Mouse (Mus musculus) limb, embryonic 13.5 days (tissue): ENCODE measurements around the gene Fut7. TPM values are rescaled to one million over a fixed set of nuclear protein-coding genes. Genes with fewer than 3 reads are reported as not detected.
A peak's percentile ranks its signal among the peaks of the same experiment; 100 is the strongest.
"Not testable (repeated sequence)": the region's sequence is repeated elsewhere in the genome, so short reads cannot be mapped to it uniquely, and the experiment has no call there.

ENCODE experiments used
- ATAC-seq: fragments of 200-750 bp; cut with Nextera tagmentation; 2 replicates; pipeline ENCODE4 v1.8.0; 2017; ENCODE audit warnings: low read depth, moderate number of reproducible peaks, moderate TSS enrichment; ENCODE audit not compliant: low FRiP score
- H3K27ac ChIP-seq: fragments of 300-500 bp; sonication (generic); 2 replicates; pipeline ENCODE4 v1.5.1; 2015; ENCODE audit warnings: inconsistent platforms, mild to moderate bottlenecking, moderate library complexity
- H3K27me3 ChIP-seq: fragments of 300-500 bp; sonication (generic); 2 replicates; pipeline ENCODE4 v1.6.1; 2015; ENCODE audit warnings: mild to moderate bottlenecking, inconsistent platforms
- H3K36me3 ChIP-seq: fragments of 300-500 bp; sonication (generic); 2 replicates; pipeline ENCODE4 v1.6.1; 2015; ENCODE audit warnings: inconsistent platforms, mild to moderate bottlenecking, moderate library complexity
- H3K4me1 ChIP-seq: fragments of 300-500 bp; sonication (generic); 2 replicates; pipeline ENCODE4 v1.6.1; 2015; ENCODE audit warnings: inconsistent platforms
- H3K4me2 ChIP-seq: fragments of 300-500 bp; sonication (generic); replicated peaks from 2 replicates; pipeline ENCODE4 v1.6.1; 2015; ENCODE audit warnings: inconsistent platforms, mild to moderate bottlenecking, moderate library complexity
- H3K4me3 ChIP-seq: fragments of 300-500 bp; sonication (generic); 2 replicates; pipeline ENCODE4 v1.5.1; 2015; ENCODE audit warnings: moderate library complexity, mild to moderate bottlenecking, inconsistent platforms
- H3K9ac ChIP-seq: fragments of 300-500 bp; sonication (generic); 2 replicates; pipeline ENCODE4 v1.6.1; 2015; ENCODE audit warnings: mild to moderate bottlenecking, inconsistent platforms
- H3K9me3 ChIP-seq: fragments of 300-500 bp; sonication (generic); 2 replicates; pipeline ENCODE4 v1.6.1; 2016; ENCODE audit warnings: inconsistent platforms
- WGBS: fragments of 180-500 bp; shearing (Covaris S2); methylation state at CpG from one replicate; pipeline ENCODE4 v1.1.7; 2015; 5-methylcytosine and 5-hydroxymethylcytosine counted together
- polyA plus RNA-seq: library from polyadenylated mRNA; unstranded; fragments of >200 nt; fragmentation: Nextera tagmentation; extraction: Ambion mirVana; gene quantifications from 2 replicates; pipeline ENCODE4 v1.2.1, GENCODE M21; 2015

Gene Fut7
- polyA plus RNA-seq, 1 experiment from 2014 or later, result 0.06 TPM

- no peaks in the 10 kb centered on the region for H3K9me3 ChIP-seq
- H3K27ac ChIP-seq, result no peak overlapping the region
- H3K4me3 ChIP-seq, result no peak overlapping the region; the same call in 1 of the 2 replicates
- 27% methylated on average over 16 of the region's 16 CpGs for whole genome bisulfite sequencing
- peaks cover 100% of the 10 kb centered on the region for H3K27me3 ChIP-seq
- peak overlapping the region; percentile 23; the same call in 1 of the 2 replicates for H3K4me2 ChIP-seq
- H3K4me1 ChIP-seq, result peaks cover 15% of the 10 kb centered on the region
- no peak overlapping the region for H3K9ac ChIP-seq
- no peaks in the 10 kb centered on the region for H3K36me3 ChIP-seq
- no peak for ATAC-seq
Observed at GRCm38 (mm10) chr2:25400291-25400690, 22.8 kb upstream of the Fut7 start.

GRCm38 (mm10) chr2:25400764-25401163 lies 22.3 kb upstream of the Fut7 start:
- Histone ChIP-seq H3K9me3 (no peaks in the 10 kb centered on the region), H3K27me3 (peaks cover 100% of the 10 kb centered on the region), H3K4me3 (no peak overlapping the region; the same call in 1 of the 2 replicates), H3K27ac (no peak overlapping the region), H3K36me3 (no peaks in the 10 kb centered on the region), H3K9ac (no peak overlapping the region), H3K4me1 (peaks cover 12% of the 10 kb centered on the region), H3K4me2 (peak overlapping the region; percentile 23; the same call in 1 of the 2 replicates)
- WGBS, result 4% methylated on average over 17 of the region's 17 CpGs
- ATAC-seq, result no peak

GRCm38 (mm10) chr2:25402377-25402971 lies 20.6 kb upstream of the Fut7 start:
- Histone ChIP-seq H3K36me3 (no peaks in the 10 kb centered on the region), H3K4me2 (peak overlapping the region; percentile 73), H3K27me3 (peaks cover 100% of the 10 kb centered on the region), H3K4me1 (peaks cover 7% of the 10 kb centered on the region; the same call in 1 of the 2 replicates), H3K27ac (no peak overlapping the region), H3K4me3 (peak overlapping the region; percentile 58), H3K9ac (peak overlapping the region; percentile 68; the same call in 1 of the 2 replicates), H3K9me3 (no peaks in the 10 kb centered on the region)
- ATAC-seq, result no peak
- WGBS, result 2% methylated on average over 13 of the region's 13 CpGs

GRCm38 (mm10) chr2:25402972-25403601 lies 20.0 kb upstream of the Fut7 start:
- Histone ChIP-seq H3K9ac (peak overlapping the region; percentile 68), H3K9me3 (no peaks in the 10 kb centered on the region), H3K4me1 (peaks cover 7% of the 10 kb centered on the region; the same call in 1 of the 2 replicates), H3K36me3 (no peaks in the 10 kb centered on the region), H3K4me2 (peak overlapping the region; percentile 73), H3K4me3 (peak overlapping the region; percentile 58), H3K27me3 (peaks cover 100% of the 10 kb centered on the region), H3K27ac (no peak overlapping the region)
- ATAC-seq, result peak; percentile 33; the same call in 1 of the 2 replicates
- 1% methylated on average over 54 of the region's 54 CpGs for WGBS

- Histone ChIP-seq H3K27ac (no peak overlapping the region), H3K4me1 (peaks cover 7% of the 10 kb centered on the region; the same call in 1 of the 2 replicates), H3K4me3 (peak overlapping the region; percentile 58)
Observed at GRCm38 (mm10) chr2:25403994-25404393, 19.1 kb upstream of the Fut7 start.

GRCm38 (mm10) chr2:25408908-25409307 lies 14.2 kb upstream of the Fut7 start:
- Histone ChIP-seq H3K27ac (no peak overlapping the region), H3K9me3 (no peaks in the 10 kb centered on the region), H3K4me2 (no peak overlapping the region), H3K4me1 (no peaks in the 10 kb centered on the region), H3K27me3 (peaks cover 53% of the 10 kb centered on the region), H3K36me3 (no peaks in the 10 kb centered on the region), H3K9ac (no peak overlapping the region), H3K4me3 (no peak overlapping the region)
- ATAC-seq, result no peak
- WGBS, result 81% methylated on average over 10 of the region's 10 CpGs

More at GRCm38 (mm10) chr2:25403994-25404393, 19.1 kb upstream of the Fut7 start:
- WGBS, result 76% methylated on average over 4 of the region's 4 CpGs
- no peaks in the 10 kb centered on the region for H3K36me3 ChIP-seq
- H3K9ac ChIP-seq, result no peak overlapping the region
- H3K27me3 ChIP-seq, result peaks cover 97% of the 10 kb centered on the region
- ATAC-seq, result no peak
- H3K9me3 ChIP-seq, result no peaks in the 10 kb centered on the region
- H3K4me2 ChIP-seq, result peak overlapping the region; percentile 73

GRCm38 (mm10) chr2:25413436-25413835 lies 9.6 kb upstream of the Fut7 start:
- H3K4me2 ChIP-seq, ATAC-seq, H3K4me3 ChIP-seq, H3K36me3 ChIP-seq, H3K9ac ChIP-seq, H3K4me1 ChIP-seq, H3K9me3 ChIP-seq, H3K27ac ChIP-seq: not testable (repeated sequence)
- H3K27me3 ChIP-seq, result peaks cover 13% of the 10 kb centered on the region

GRCm38 (mm10) chr2:25417426-25417825 lies 5.6 kb upstream of the Fut7 start:
- Histone ChIP-seq H3K27me3 (peaks cover 8% of the 10 kb centered on the region; the same call in 1 of the 2 replicates), H3K27ac (no peak overlapping the region), H3K9me3 (no peaks in the 10 kb centered on the region), H3K4me2 (no peak overlapping the region), H3K9ac (no peak overlapping the region), H3K4me3 (no peak overlapping the region), H3K36me3 (no peaks in the 10 kb centered on the region), H3K4me1 (no peaks in the 10 kb centered on the region)
- ATAC-seq, result no peak
- WGBS, result 31% methylated on average over 3 of the region's 3 CpGs

GRCm38 (mm10) chr2:25421896-25422295 lies 1.2 kb upstream of the Fut7 start:
- H3K4me2 ChIP-seq, result no peak overlapping the region
- no peak overlapping the region for H3K4me3 ChIP-seq
- WGBS, result 14% methylated on average over 3 of the region's 3 CpGs
- no peak for ATAC-seq
- H3K9me3 ChIP-seq, result no peaks in the 10 kb centered on the region
- H3K9ac ChIP-seq, result no peak overlapping the region
- no peaks in the 10 kb centered on the region for H3K36me3 ChIP-seq
- H3K27ac ChIP-seq, result no peak overlapping the region
- peaks cover 51% of the 10 kb centered on the region for H3K27me3 ChIP-seq
- H3K4me1 ChIP-seq, result no peaks in the 10 kb centered on the region

GRCm38 (mm10) chr2:25423626-25424025 lies 559 bp downstream of the Fut7 start:
- 71% methylated on average over 1 of the region's 1 CpGs for WGBS
- Histone ChIP-seq H3K36me3 (no peaks in the 10 kb centered on the region), H3K4me2 (no peak overlapping the region), H3K27me3 (peaks cover 47% of the 10 kb centered on the region), H3K4me3 (no peak overlapping the region), H3K4me1 (no peaks in the 10 kb centered on the region), H3K9me3 (no peaks in the 10 kb centered on the region), H3K27ac (no peak overlapping the region), H3K9ac (no peak overlapping the region)
- ATAC-seq, result no peak

GRCm38 (mm10) chr2:25425481-25425880 lies 2.4 kb downstream of the Fut7 start:
- H3K36me3 ChIP-seq, result no peaks in the 10 kb centered on the region
- H3K27me3 ChIP-seq, result peaks cover 61% of the 10 kb centered on the region
- peaks cover 8% of the 10 kb centered on the region; the same call in 1 of the 2 replicates for H3K4me1 ChIP-seq
- H3K27ac ChIP-seq, result no peak overlapping the region
- WGBS, result 55% methylated on average over 27 of the region's 27 CpGs
- no peak overlapping the region for H3K4me2 ChIP-seq
- 0 out of 2 replicates have a peak overlapping the region, but pooled peaks have one; percentile 35 for H3K9ac ChIP-seq
- ATAC-seq, result no peak
- no peak overlapping the region for H3K4me3 ChIP-seq
- H3K9me3 ChIP-seq, result no peaks in the 10 kb centered on the region

GRCm38 (mm10) chr2:25426721-25427191 lies 3.7 kb downstream of the Fut7 start:
- no peak overlapping the region for H3K27ac ChIP-seq
- H3K9me3 ChIP-seq, result no peaks in the 10 kb centered on the region
- H3K27me3 ChIP-seq, result peaks cover 71% of the 10 kb centered on the region
- peaks cover 8% of the 10 kb centered on the region; the same call in 1 of the 2 replicates for H3K4me1 ChIP-seq
- no peak overlapping the region for H3K4me2 ChIP-seq
- H3K36me3 ChIP-seq, result no peaks in the 10 kb centered on the region
- 34% methylated on average over 5 of the region's 5 CpGs for WGBS
- H3K4me3 ChIP-seq, result no peak overlapping the region
- no peak for ATAC-seq
- H3K9ac ChIP-seq, result no peak overlapping the region
